Mouse (Mus musculus) liver, adult (tissue): ENCODE measurements around the gene Stra6l.

Experiments used
- GATA4 ChIP-seq: IDR thresholded peaks from 2 replicates; pipeline ENCODE4 v1.6.1; 2014; ENCODE audit warnings: mild to moderate bottlenecking, low read length; ENCODE audit not compliant: insufficient replicate concordance

Stra6l gene

GRCm38 (mm10) chr4:45848109-45848824 is at the start of gene Stra6l:
Stra6l (plus strand) TSS chr4:45848664.
- TF ChIP-seq GATA4 = no peak

- no peak for TF ChIP-seq GATA4
Observed at GRCm38 (mm10) chr4:45798964-45799363, 49.5 kb upstream of the Stra6l start, which contains the start of gene Aldh1b1. Aldh1b1 (plus strand) TSS chr4:45799022.

GRCm38 (mm10) chr4:45799956-45800537 is 48.4 kb upstream of the Stra6l start:
- no peak for TF ChIP-seq GATA4

GRCm38 (mm10) chr4:45802900-45803299 is 45.6 kb upstream of the Stra6l start:
- no peak for TF ChIP-seq GATA4

GRCm38 (mm10) chr4:45808034-45808433 is 40.4 kb upstream of the Stra6l start:
- TF ChIP-seq GATA4 = no peak

GRCm38 (mm10) chr4:45811250-45811649 is 37.2 kb upstream of the Stra6l start:
- no peak for TF ChIP-seq GATA4

- no peak for TF ChIP-seq GATA4
Observed at GRCm38 (mm10) chr4:45815542-45815941, 32.9 kb upstream of the Stra6l start.

- no peak for TF ChIP-seq GATA4
Observed at GRCm38 (mm10) chr4:45818814-45819207, 29.7 kb upstream of the Stra6l start.

- no peak for TF ChIP-seq GATA4
Observed at GRCm38 (mm10) chr4:45819208-45819931, 29.1 kb upstream of the Stra6l start.

- TF ChIP-seq GATA4 = no peak
Observed at GRCm38 (mm10) chr4:45820074-45820830, 28.2 kb upstream of the Stra6l start.

GRCm38 (mm10) chr4:45821995-45822394 is 26.5 kb upstream of the Stra6l start:
- no peak for TF ChIP-seq GATA4

GRCm38 (mm10) chr4:45822781-45823575 is 25.5 kb upstream of the Stra6l start:
- TF ChIP-seq GATA4 = no peak

GRCm38 (mm10) chr4:45824049-45824760 is 24.3 kb upstream of the Stra6l start:
- no peak for TF ChIP-seq GATA4
